Mouse (Mus musculus) gastrocnemius, adult 18-20 months (tissue): Measurements from ENCODE around the gene Armh3. TPM values are rescaled to one million over a fixed set of nuclear protein-coding genes. Genes with fewer than 3 reads are reported as not detected.
A peak's percentile ranks its signal among the peaks of the same experiment; 100 is the strongest.

Experiments
- DNase-seq: peaks from one replicate; pipeline ENCODE4 v3.0.0; 2021; ENCODE audit warnings: low spot score
- total RNA-seq, 2 experiments: library from RNA; stranded (reverse); gene quantifications; 2 replicates each; pipeline ENCODE4 v1.2.3; 2021

Gene Armh3
- total RNA-seq, 2 experiments from 2014 or later: 11.9 to 12.6 TPM

DNA sequence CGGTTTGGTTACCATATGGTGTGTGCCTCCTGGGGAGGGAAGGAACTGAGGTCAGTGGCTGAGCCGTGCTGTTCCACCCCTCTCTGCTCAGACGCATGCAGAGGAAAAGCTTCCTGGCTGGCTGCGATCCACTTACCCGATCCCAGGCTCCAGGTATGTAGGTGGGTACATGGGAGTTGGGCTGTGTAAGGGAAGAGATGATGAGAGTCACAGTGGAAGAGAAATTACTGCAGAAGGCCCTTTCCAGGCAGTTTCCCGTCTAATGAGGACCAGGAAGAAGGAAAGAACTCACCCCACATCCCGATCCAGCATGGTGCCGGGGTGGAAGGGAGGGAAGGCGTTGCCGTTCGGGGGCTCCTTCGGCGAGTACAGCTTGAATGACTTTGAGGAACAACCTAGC lies 37.7 kb upstream of the Armh3 start:
- DNase-seq: no peak

DNA sequence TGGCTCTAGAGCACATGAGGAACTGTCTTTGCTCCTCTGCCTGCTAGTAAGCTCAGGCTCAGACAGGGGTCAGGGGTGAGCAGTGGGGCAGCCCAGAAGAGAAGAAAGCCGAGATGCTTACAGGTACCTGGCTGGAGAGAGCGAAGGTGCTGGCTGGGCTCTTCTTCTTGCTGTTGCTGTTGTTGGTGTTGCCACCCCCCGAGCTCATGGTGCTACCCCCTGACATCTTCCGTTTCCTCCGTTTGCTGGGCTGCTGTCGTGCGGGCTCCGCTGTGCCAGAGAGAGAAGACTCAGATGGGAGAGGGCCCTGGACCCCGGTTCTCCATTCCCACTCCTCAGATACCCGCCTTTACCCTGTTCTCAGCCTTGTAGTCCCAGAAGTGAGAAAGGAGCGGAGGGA lies 35.6 kb upstream of the Armh3 start:
- no peak for DNase-seq

DNA sequence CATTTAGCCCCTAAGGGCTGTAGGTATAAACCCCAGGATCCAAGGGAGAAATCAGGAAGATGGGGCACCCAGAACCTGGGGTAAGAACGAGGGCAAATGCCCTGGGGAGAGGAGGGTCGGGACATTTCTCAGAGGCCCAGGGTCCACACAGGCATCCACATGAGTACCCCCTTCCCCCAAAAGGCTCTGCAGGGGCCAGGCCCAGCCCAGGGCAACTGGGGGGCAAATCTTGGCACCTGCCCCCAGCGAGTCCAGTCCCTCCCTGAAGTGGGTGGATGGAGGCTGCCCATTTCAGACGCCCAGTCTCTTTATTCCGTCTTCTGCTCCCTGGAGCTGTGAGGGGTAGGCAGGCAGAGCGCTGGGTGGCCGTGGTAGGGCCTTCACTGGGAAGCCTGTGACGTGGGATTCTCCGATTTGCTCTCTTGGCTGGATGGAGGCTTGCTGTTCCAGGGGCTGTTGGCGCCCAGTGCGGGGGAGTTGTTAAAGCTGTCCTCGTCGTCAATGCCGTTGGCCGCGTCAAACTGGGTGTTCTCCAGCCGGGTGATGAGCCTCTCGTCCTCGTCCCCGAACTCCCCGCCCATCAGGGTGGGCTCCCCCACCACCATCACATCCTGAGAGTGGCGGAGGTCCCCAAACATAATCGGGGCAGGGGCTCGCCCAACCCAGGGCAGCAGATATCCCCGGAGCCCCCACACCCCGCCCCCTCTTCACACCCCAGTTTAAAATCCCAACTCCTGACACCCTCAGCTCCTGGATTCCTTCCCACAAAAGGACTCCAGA lies 34.6 kb upstream of the Armh3 start:
- DNase-seq: no peak

DNA sequence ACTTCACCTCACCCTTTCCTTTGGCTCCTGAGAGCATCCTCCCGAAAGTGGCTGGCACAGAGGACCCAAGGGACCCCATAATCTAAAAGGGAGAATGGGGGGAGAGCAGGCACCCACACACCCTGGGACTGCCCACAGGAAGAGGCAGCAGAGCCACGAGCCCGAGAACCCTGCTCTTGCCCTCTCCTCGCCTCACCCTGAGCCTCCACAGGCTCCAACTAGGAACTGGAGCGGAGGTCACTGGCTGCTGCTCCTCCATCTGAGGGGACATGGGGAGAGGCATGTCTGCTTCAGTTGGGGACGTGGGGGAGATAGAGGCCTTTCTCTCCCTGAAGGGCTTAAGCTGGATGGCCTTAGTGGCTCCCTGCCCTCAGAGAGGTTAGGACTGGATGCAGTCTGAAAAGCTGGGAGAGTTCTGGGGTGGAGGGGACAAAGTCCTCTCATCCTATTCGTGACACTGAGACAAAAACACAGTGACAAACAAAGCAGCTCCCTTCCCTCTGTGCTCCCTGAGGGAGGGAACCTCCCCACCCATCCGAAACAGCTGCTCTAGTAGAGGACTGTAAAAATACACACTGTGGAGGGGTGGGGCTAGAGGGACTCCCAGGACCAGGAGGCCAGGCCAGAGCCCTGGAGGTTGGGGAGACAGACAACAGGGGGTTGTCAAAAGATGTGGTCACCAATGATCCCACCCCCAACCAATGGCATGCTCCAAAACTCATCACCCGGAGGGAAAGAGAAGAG lies 33.6 kb upstream of the Armh3 start:
- DNase-seq: no peak

DNA sequence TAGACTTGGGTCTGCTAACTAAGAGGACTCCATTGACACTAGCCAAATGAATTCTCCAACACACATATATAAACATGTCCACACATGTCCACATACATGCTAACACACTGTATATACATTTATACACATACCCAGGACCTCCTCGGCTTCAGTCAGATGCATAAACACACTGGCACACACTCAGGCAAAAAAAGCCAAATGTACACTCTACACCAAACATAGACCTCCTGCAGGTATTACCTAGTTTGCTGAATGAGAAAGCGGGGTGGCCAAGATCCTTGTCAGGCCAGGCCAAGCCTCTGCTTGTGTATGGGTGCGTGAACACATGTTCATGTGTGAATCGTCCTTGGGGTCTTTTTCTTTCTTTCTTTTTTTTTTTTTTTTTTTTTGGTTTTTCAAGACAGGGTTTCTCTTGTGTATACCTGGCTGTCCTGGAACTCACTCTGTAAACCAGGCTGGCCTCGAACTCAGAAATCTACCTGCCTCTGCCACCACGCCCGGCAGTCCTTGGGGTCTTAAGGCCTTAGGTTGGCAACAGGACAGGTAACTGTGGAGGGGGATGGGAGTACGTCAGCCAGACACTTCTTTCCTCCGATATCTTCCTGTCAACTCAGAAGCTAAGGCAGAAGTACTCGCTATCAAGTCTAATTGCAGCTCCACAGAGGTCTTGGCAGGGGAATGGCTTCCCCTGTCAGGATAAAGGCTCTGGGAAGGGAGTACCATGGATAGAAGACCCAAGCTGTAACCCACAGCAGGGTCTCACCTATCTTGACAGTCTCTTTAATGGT lies 32.1 kb upstream of the Armh3 start:
- DNase-seq: no peak

DNA sequence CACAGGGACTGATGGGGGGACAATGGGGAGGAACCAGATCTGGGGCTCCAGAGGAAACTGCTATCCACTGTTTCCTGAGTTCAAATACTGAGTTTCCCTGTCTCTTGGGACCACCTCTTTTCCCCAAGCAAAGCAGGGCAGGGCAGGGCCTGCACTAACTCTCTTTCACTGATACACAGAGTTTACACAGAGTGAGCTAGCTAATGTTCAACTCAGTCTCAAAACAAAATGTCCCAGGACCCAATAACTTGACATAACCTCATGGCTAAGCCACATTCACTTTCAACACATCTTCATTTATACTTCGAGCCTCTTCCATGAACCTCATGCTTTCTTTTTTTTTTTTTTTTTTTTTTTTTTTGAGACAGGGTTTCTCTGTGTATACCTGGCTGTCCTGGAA lies 31.4 kb upstream of the Armh3 start:
- no peak for DNase-seq

DNA sequence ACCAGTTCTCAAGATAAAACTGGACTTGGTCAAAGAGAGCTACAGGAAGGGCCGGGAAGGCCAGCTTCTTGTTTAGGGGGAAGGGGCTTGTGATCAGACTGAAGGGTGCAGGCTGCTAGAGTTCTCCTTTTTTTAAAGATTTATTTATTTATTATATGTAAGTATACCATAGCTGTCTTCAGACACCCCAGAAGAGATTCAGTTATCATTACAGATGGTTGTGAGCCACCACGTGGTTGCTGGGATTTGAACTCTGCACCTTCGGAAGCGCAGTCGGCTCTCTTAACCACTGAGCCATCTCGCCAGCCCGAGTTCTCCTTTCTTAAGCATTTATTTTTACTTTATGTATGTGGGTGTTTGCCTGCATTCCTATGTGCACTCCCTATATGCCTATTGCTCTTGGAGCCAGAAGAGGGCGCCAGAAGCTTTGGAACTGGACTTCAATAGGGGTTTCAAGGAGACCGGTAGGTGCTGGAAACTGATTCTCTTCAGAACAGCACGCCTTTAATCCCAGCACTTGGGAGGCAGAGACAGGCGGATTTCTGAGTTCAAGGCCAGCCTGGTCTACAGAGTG lies 30.5 kb upstream of the Armh3 start:
- no peak for DNase-seq

DNA sequence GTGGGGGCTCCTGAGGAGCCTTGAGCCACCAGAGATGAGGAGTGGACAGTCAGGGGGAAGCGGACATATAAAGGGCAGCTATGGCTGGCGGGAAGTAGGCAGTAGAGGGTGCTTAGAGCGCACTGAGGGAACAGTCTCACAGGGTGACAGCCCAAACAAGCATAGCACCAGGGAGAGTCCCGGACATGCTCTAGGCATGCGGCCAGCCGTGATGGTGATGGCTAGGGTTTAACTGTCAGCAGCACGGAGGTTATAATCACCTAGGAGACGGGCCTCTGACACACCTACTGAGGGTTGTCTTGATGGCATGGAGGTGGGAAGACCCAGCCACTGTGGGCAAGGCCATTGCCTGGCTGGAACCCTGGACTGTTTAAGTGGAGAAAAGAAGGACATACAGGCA lies 28.3 kb upstream of the Armh3 start:
- DNase-seq: no peak

DNA sequence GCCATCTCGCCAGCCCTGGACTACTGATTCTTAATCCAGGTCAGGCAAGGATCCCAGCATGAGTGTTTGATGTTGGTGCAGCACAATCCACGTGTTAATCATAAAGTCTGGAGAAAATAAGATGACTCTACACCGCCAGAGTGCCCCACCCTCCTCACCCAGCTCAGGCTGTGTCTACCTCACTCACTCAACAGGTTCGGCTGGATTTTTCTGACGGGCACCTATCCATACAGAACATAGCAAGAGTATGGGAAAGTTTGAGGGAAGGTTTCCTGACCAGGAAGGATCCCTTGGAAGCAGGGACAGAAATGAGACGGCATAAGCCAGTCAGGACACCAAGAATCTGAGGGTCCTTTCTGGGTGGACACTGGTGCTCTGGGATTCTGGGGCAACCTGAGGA lies 26.7 kb upstream of the Armh3 start:
- no peak for DNase-seq

DNA sequence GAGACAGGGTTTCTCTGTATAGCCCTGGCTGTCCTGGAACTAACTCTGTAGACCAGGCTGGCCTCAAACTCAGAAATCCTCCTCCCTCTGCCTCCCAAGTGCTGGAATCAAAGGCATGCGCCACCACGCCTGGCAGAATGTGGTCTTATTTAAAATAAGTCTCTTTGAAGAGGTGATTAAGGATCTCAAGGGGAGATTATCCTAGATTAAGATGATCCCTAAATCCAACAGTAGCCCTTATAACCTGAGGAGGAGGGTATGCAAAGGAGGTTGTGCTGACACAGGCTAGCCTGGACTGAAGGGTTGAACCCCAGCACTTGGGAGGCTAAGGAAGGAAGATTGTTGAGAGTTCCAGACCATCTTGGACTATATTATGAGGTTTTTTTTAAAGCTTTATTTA lies 17.7 kb upstream of the Armh3 start:
- DNase-seq: no peak

DNA sequence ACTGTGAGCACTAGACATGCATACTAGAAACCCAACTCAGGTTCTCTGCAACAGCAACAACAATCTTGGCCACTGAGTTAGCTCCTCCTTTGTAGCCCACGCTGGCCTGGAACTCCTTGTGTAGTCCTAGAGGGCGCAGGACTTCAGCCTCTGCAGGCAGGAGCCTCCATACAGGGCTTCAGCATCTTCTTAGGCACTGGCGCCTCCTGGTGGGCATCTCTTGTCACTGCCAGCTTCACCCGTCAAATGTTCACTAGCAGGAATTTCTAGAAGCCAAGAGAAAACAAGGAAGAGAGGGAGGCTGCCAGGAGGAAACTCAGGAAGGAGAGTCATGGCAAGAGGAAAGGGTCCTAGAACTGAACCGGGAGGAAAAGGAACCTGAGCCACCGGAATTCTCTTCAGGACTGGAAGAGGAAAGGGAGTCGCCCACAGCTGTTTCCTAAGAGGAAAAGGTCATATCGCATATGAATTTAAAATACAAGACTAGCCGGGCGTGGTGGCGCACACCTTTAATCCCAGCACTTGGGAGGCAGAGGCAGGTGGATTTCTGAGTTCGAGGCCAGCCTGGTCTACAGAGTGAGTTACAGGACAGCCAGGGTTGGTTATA lies 16.4 kb upstream of the Armh3 start:
- DNase-seq: peak; percentile 91

DNA sequence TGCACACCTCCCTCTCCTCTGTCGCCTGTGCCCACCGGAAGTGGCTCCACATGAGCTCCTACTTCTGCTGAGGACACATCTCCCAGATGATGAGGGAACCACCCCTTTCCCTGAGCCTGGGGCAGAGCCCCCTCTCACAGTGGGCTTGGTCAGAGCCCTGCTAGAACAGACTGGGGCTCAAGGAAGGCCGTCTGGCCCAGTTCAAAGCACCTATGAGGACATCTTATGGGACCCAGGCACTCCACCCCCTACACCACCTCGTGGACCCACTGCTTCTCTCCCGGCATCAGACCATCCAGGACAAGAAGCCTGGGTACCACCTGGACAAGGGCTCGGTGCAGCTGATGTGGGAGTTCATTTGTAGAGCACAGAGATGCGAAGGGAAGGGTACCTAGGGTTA lies 7.4 kb upstream of the Armh3 start:
- DNase-seq: no peak

DNA sequence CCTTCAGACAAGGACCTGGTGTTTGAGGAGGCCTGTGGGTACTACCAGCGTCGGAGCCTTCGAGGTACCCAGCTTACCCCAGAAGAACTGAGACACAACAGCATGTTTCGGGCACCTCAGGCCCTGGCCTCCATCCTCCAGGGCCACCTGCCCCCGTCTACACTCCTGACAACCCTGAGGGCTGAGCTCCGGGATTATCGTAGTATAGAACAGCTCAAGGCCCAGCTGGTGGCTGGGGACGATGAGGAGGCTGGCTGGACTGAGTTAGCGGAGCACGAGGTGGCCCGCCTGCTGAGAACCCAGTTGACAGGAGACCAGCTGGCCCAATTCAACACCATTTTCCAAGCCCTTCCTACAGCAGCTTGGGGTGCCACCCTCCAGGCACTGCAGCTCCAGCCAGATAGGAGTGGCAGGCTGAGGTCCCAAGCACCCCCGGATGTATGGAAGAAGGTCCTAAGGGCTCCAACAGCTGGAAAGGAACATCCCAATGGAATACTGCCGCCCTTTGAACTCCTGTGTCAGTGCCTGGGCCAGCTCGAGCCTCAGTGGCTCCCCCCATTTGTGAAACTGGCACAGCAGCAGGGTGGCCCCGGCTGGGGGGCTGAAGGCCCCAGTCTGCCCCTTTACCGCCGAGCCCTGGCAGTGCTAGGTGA lies 6.7 kb upstream of the Armh3 start:
- no peak for DNase-seq

DNA sequence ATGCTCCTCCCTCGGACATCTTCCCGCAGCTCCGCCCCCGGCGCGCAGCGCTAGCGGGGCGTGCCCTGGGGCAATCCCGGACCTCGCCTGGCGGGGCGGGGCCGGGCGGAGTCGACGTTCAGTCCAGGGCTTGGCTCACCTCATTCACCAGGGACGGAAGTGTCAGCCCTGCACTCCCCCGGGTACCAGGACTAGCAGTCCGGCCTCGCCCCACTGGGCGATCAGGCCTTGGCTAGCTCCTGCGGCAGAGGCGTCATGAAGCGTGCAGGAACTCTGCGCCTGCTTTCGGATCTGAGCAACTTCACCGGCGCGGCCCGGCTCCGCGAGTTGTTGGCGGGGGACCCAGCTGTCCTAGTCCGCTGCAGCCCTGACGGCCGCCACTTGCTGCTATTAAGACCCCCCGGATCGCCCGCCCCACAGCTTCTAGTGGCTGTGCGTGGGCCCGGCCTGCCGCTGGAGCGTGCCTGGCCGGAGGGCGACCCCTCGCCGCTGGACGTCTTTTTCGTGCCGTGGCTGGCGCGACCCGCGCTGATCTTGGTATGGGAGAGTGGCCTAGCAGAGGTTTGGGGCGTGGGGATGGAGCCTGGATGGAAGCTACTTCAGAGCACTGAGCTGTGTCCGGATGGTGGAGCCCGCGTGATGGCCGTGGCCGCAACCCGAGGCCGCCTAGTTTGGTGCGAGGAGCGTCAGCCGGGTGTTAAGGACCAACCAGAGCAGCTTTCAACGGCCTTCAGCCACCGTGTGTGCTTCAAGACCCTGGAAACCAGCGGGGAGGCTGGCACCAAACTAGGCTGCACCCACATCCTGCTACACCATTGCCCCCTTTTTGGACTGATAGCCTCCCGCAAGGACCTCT lies 5.3 kb upstream of the Armh3 start, which contains the start of gene Hps6:
TSS of gene Hps6 (plus strand) at position 138 of the 856 bp plus-strand sequence.
- peak; percentile 93 for DNase-seq

DNA sequence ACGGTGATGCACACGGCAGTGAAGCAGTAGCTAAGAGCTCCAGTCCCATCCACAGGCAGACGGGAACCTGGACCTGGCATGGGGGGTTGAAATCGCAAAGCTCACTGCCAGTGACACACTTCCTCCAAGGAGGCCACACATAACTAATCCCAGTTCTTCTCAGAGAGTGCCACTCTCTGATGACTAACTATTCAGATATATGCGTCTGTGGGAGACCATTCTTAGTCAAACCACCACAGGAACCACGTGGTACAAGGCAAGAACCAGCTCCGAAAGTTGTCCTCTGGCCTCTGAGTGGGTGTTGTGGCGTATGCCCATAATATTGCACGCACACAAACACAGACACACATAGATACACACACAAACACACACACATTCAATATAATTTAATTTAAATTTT lies 4.0 kb upstream of the Armh3 start:
- DNase-seq: no peak

DNA sequence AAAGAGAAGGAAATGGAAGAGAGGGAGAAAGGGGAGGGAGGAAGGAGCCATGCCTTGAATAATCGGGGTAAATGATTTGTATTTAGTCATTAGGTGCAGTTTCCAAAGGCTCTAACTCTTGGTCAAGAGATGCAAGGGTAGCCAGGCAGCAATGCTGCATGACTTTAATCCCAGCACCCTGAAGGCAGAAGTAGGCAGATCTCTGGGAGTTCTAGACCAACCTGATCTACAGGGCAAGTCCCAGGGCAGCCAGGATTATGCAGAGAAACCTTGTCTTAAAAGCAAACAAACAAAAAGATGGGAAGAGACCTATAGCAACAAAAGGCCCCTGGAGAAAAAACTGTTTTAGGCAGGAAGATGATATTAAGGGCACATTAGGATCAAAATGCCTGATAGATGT lies 1.1 kb upstream of the Armh3 start:
- DNase-seq: no peak

DNA sequence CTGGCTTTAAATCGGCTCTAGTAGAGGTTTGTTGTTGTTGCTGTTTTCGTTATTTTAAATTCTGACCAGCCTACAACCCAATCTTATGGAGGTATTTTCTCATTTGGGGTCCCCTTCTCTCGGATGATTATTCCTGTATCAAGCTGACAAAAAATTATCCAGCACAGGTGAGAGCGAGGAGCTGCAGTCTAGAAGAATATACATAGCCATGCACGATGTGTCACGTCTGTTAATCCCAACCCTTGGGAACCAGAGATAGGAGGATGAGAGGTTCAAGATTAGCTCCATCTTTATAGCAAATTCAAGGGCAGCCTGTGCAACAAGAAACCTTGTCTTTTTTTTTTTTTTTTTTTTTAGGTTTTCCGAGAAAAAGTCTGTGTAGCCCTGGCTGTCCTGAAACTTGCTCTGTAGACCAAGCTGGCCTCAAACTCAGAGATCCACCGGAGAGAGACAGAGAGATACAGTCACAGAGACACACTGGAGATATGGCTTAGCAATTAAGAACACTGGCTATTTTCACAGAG lies 468 bp upstream of the Armh3 start:
- no peak for DNase-seq

DNA sequence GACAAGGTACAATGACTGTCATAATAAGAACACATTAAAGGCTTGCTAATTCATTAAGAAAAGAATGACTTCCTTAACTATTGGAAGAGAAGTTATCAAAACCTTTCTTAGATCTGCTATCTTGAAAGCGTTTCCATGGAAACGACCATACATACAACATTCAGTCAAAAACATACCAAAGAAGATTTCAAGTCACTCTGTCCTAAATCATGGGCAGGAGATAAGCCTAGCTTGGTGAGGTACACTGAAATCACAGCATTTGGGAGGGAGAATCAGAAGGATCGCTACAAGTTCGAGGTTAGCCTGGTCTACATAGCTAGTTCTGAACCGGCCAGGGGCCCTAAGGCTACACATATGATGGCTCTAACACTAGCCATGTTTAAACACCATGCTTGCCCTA lies 923 bp downstream of the Armh3 start:
- DNase-seq: no peak

DNA sequence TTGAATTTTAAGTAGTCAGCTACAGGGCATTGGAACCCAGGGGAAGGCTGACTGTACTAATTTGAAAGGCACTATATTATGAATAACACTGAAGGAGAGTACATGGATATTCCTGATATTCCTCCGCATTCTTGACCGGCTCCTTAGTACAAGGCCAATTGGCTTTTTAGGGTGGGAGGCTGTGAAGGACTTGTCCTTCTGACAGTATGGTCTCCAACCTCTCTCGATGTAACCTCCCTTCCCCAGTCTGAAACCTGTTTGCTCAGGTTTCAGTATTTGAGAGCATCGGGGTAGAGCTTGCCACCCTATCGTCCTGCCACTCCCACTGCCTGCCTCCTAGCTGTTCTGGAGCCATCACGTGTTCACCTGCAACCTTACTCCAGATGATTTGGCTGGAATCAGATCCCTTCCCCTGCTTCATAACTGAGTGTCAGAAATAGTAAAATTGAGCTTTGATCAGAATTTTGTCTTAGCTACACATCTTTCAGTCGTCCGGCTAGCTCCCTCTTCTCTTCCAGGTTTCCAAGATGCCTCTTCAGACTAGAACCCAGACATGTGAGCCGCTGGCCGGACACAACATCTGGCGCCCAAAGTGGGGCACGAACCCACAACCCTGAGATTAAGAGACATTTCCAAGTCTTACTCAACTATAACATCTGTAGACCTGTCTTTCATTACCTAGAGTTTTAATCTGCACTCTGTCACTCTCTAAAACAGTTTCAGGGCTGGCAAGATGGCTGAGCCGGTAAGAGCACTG lies 4.1 kb downstream of the Armh3 start:
- DNase-seq: no peak
